16 mouse cellular contexts compared by ENCODE assay signal in the genomic region with DNA sequence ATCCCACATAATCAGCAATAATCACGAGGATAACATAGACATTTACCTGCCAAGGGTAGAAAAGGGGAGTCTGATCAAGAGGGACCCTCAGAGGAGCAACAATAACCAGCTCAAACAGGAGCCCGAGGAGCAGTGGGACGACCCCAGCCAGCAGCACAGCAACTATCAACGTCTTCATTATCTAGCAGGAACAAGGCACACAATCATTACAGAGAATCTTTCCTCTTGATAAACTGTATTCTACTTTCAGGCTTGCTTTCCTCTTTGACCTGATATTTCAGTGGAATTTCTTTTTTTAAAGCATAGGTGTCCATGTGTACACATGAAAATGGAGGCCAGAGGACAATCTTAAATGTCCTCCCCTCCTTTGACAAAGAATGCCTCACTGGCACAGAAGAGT.
"Had no signal": no experiment of that assay in that cellular context is flagged by ENCODE, and none has a peak within 500 bp of the region (broad histone marks: within the 10 kb centered on the region; RNA-seq: fewer than 3 reads in every experiment).

No protein-coding gene starts in this region.

- H3K9ac ChIP-seq: neural tube, embryonic 13.5 days; neural tube, embryonic 15.5 days; stomach, embryonic 15.5 days had no signal

- DNase-seq: retina, postnatal 1 day; right cerebral cortex, adult 18-20 months; right cerebral cortex, postnatal 14 days; right cerebral cortex, postnatal 25 days; right cerebral cortex, postnatal 4 days; spleen, adult 18-20 months; thymus, adult 18-20 months; thymus, adult 2 months; thymus, postnatal 14 days; thymus, postnatal 25 days; thymus, postnatal 36 days; thymus, postnatal 4 days had no signal

- H3K4me3 ChIP-seq: neural tube, embryonic 13.5 days; neural tube, embryonic 15.5 days; stomach, embryonic 15.5 days had no signal

- H3K4me2 ChIP-seq: neural tube, embryonic 13.5 days; neural tube, embryonic 15.5 days; stomach, embryonic 15.5 days had no signal

- H3K9me3 ChIP-seq: neural tube, embryonic 13.5 days; neural tube, embryonic 15.5 days; stomach, embryonic 15.5 days had no signal

- H3K27me3 ChIP-seq: neural tube, embryonic 13.5 days; neural tube, embryonic 15.5 days; stomach, embryonic 15.5 days had no signal

- H3K4me1 ChIP-seq: neural tube, embryonic 13.5 days; neural tube, embryonic 15.5 days; stomach, embryonic 15.5 days had no signal

- H3K27ac ChIP-seq: neural tube, embryonic 13.5 days; neural tube, embryonic 15.5 days; stomach, embryonic 15.5 days; stomach, postnatal 0 days had no signal
